ENCODE assay signal across 12 mouse cellular contexts in genomic region chr4:98564196-98564865, GRCm38 (mm10).
DNase-seq lines count a peak whose midpoint lies in the region; ATAC-seq and TF ChIP-seq lines count a peak whose summit lies in the region.
"Had no signal": no experiment of that assay in that cellular context is flagged by ENCODE, and none has a peak within 500 bp of the region (broad histone marks: within the 10 kb centered on the region; RNA-seq: fewer than 3 reads in every experiment).

No protein-coding gene starts in this region.

- no peak overlapping the region for H3K4me3 ChIP-seq in forebrain, embryonic 12.5 days (replicated peaks)
- no peak overlapping the region for H3K4me3 ChIP-seq in forebrain, postnatal 0 days (ENCODE audit: low read depth, low read length)
- H3K4me3 ChIP-seq in hindbrain, embryonic 16.5 days (ENCODE audit: low read length): no peak overlapping the region
- no peak overlapping the region for H3K4me3 ChIP-seq in hindbrain, embryonic 12.5 days
- no peak overlapping the region for H3K4me3 ChIP-seq in limb, embryonic 14.5 days (replicated peaks; ENCODE audit: low read length)
- H3K4me3 ChIP-seq in midbrain, postnatal 0 days (ENCODE audit: low read depth, low read length): no peak overlapping the region

- no peaks in the 10 kb centered on the region for H3K36me3 ChIP-seq in forebrain, embryonic 12.5 days (replicated peaks)
- no peaks in the 10 kb centered on the region for H3K36me3 ChIP-seq in forebrain, postnatal 0 days (ENCODE audit: insufficient read depth)
- H3K36me3 ChIP-seq in hindbrain, embryonic 16.5 days (ENCODE audit: control insufficient read depth, insufficient read depth, low read length): no peaks in the 10 kb centered on the region
- H3K36me3 ChIP-seq in hindbrain, embryonic 12.5 days: no peaks in the 10 kb centered on the region
- H3K36me3 ChIP-seq in limb, embryonic 14.5 days (ENCODE audit: control insufficient read depth, insufficient read depth, low read length): no peaks in the 10 kb centered on the region; the same call in 1 of the 2 replicates
- no peaks in the 10 kb centered on the region for H3K36me3 ChIP-seq in midbrain, postnatal 0 days (ENCODE audit: insufficient read depth, low read length)
- H3K36me3 ChIP-seq: G1E had no signal

- no peak for TF ChIP-seq CTCF in forebrain, postnatal 0 days (IDR thresholded peaks at IDR 0.05; ENCODE audit: low read depth)
- TF ChIP-seq CTCF in midbrain, postnatal 0 days (IDR thresholded peaks at IDR 0.05): no peak

- TF ChIP-seq POLR2A in limb, embryonic 14.5 days (IDR thresholded peaks at IDR 0.05; ENCODE audit: borderline replicate concordance, extremely low read depth, insufficient read depth, insufficient read length): no peak

- no peak for DNase-seq in forebrain, postnatal 0 days
- DNase-seq in 3134 (ENCODE audit: extremely low read depth, insufficient read length, low spot score): peak; percentile 22
- no peak for DNase-seq in limb, embryonic 14.5 days (ENCODE audit: low spot score)
- no peak for DNase-seq in midbrain, postnatal 0 days (ENCODE audit: low spot score)
- DNase-seq: cerebellum, adult 8-10 months; thymus, adult 2 months had no signal

- no peaks in the 10 kb centered on the region for H3K9me3 ChIP-seq in forebrain, embryonic 12.5 days
- H3K9me3 ChIP-seq in forebrain, postnatal 0 days (ENCODE audit: low read length): no peaks in the 10 kb centered on the region
- no peaks in the 10 kb centered on the region for H3K9me3 ChIP-seq in hindbrain, embryonic 16.5 days (ENCODE audit: control insufficient read depth, low read length)
- H3K9me3 ChIP-seq in hindbrain, embryonic 12.5 days (replicated peaks): no peaks in the 10 kb centered on the region
- no peaks in the 10 kb centered on the region for H3K9me3 ChIP-seq in limb, embryonic 14.5 days (ENCODE audit: control insufficient read depth, low read length)
- H3K9me3 ChIP-seq in midbrain, postnatal 0 days (ENCODE audit: low read length): no peaks in the 10 kb centered on the region

- H3K27ac ChIP-seq in forebrain, embryonic 12.5 days: 0 out of 2 replicates have a peak overlapping the region, but pooled peaks have one; percentile 6
- no peak overlapping the region for H3K27ac ChIP-seq in forebrain, postnatal 0 days (ENCODE audit: low read depth, low read length)
- H3K27ac ChIP-seq in hindbrain, embryonic 16.5 days (ENCODE audit: low read depth, low read length): 0 out of 2 replicates have a peak overlapping the region, but pooled peaks have one; percentile 36
- no peak overlapping the region for H3K27ac ChIP-seq in hindbrain, embryonic 12.5 days
- H3K27ac ChIP-seq in limb, embryonic 14.5 days (replicated peaks; ENCODE audit: low read depth, low read length): peak overlapping the region; percentile 15; the same call in 1 of the 2 replicates
- no peak overlapping the region for H3K27ac ChIP-seq in midbrain, postnatal 0 days (ENCODE audit: low read depth, low read length)

- peaks cover 24% of the 10 kb centered on the region for H3K4me1 ChIP-seq in forebrain, embryonic 12.5 days
- 0 out of 2 replicates have a peak, but pooled peaks cover 8% of the 10 kb centered on the region for H3K4me1 ChIP-seq in forebrain, postnatal 0 days (ENCODE audit: insufficient read depth)
- peaks cover 10% of the 10 kb centered on the region for H3K4me1 ChIP-seq in hindbrain, embryonic 16.5 days (ENCODE audit: control insufficient read depth, insufficient read depth, low read depth, low read length)
- peaks cover 4% of the 10 kb centered on the region; the same call in 1 of the 2 replicates for H3K4me1 ChIP-seq in hindbrain, embryonic 12.5 days
- H3K4me1 ChIP-seq in limb, embryonic 14.5 days (ENCODE audit: control insufficient read depth, insufficient read depth, low read length): peaks cover 24% of the 10 kb centered on the region
- H3K4me1 ChIP-seq in midbrain, postnatal 0 days (ENCODE audit: insufficient read depth, low read length): no peaks in the 10 kb centered on the region

- no peak overlapping the region for H3K4me2 ChIP-seq in forebrain, embryonic 12.5 days
- no peak overlapping the region for H3K4me2 ChIP-seq in forebrain, postnatal 0 days (ENCODE audit: low read depth)
- H3K4me2 ChIP-seq in hindbrain, embryonic 16.5 days (ENCODE audit: low read length): no peak overlapping the region
- H3K4me2 ChIP-seq in hindbrain, embryonic 12.5 days (replicated peaks): no peak overlapping the region
- H3K4me2 ChIP-seq in limb, embryonic 14.5 days (replicated peaks; ENCODE audit: low read depth, low read length, severe bottlenecking): no peak overlapping the region
- H3K4me2 ChIP-seq in midbrain, postnatal 0 days (ENCODE audit: low read depth, low read length, poor library complexity, severe bottlenecking): no peak overlapping the region

- ATAC-seq in forebrain, embryonic 12.5 days (ENCODE audit: low FRiP score): no peak
- ATAC-seq in forebrain, postnatal 0 days: no peak
- ATAC-seq in hindbrain, embryonic 16.5 days: no peak
- no peak for ATAC-seq in hindbrain, embryonic 12.5 days (ENCODE audit: low FRiP score)
- ATAC-seq in limb, embryonic 14.5 days (ENCODE audit: low FRiP score, low read depth): no peak
- no peak for ATAC-seq in midbrain, postnatal 0 days (ENCODE audit: low FRiP score)
- ATAC-seq in erythroblast, adult 5-6 weeks (replicated peaks; ENCODE audit: low FRiP score, poor library complexity, severe bottlenecking): no peak
- ATAC-seq: inflammation-experienced regulatory T-cells, adult 6 months had no signal

- 88% methylated on average over 6 of the region's 6 CpGs for WGBS in forebrain, embryonic 12.5 days
- WGBS in forebrain, postnatal 0 days: 78% methylated on average over 6 of the region's 6 CpGs
- 88% methylated on average over 6 of the region's 6 CpGs for WGBS in hindbrain, embryonic 16.5 days
- 88% methylated on average over 6 of the region's 6 CpGs for WGBS in hindbrain, embryonic 12.5 days
- WGBS in limb, embryonic 14.5 days: 66% methylated on average over 6 of the region's 6 CpGs
- 91% methylated on average over 6 of the region's 6 CpGs for WGBS in midbrain, postnatal 0 days

- no peak overlapping the region for H3K9ac ChIP-seq in forebrain, embryonic 12.5 days
- H3K9ac ChIP-seq in forebrain, postnatal 0 days: no peak overlapping the region
- no peak overlapping the region for H3K9ac ChIP-seq in hindbrain, embryonic 16.5 days (ENCODE audit: low read depth, low read length)
- H3K9ac ChIP-seq in hindbrain, embryonic 12.5 days: no peak overlapping the region
- H3K9ac ChIP-seq in limb, embryonic 14.5 days (ENCODE audit: low read depth, low read length, severe bottlenecking): no peak overlapping the region
- no peak overlapping the region for H3K9ac ChIP-seq in midbrain, postnatal 0 days (replicated peaks; ENCODE audit: low read length, poor library complexity, severe bottlenecking)

- no peaks in the 10 kb centered on the region for H3K27me3 ChIP-seq in forebrain, embryonic 12.5 days
- H3K27me3 ChIP-seq in forebrain, postnatal 0 days (ENCODE audit: insufficient read depth, low read length): no peaks in the 10 kb centered on the region
- H3K27me3 ChIP-seq in hindbrain, embryonic 16.5 days (replicated peaks; ENCODE audit: control insufficient read depth, insufficient read depth, low read length): no peaks in the 10 kb centered on the region
- H3K27me3 ChIP-seq in hindbrain, embryonic 12.5 days: no peaks in the 10 kb centered on the region
- no peaks in the 10 kb centered on the region for H3K27me3 ChIP-seq in limb, embryonic 14.5 days (ENCODE audit: control insufficient read depth, insufficient read depth, low read length)
- no peaks in the 10 kb centered on the region for H3K27me3 ChIP-seq in midbrain, postnatal 0 days (ENCODE audit: insufficient read depth, low read length)

Comparison
In these comparisons a context has a peak if more than half of its experiments do, and no peak if none do; other contexts are left out.
1. H3K27ac ChIP-seq: peak in forebrain, embryonic 12.5 days (single experiment), hindbrain, embryonic 16.5 days (single experiment) and limb, embryonic 14.5 days (single experiment); none in forebrain, postnatal 0 days (single experiment), hindbrain, embryonic 12.5 days (single experiment) and midbrain, postnatal 0 days (single experiment).